Mouse (Mus musculus) small intestine, adult 2 months (tissue): ENCODE data around the gene Rasgrp4.

Experiments
- CTCF ChIP-seq: fragments of 200-500 bp; IDR thresholded peaks from 2 replicates; pipeline ENCODE4 v1.5.1; 2012; ENCODE audit warnings: low read depth, mild to moderate bottlenecking, control low read depth, inconsistent platforms, low read length, moderate library complexity, mixed read lengths; ENCODE audit not compliant: insufficient replicate concordance, insufficient read length; ENCODE audit errors: extremely low read depth
- POLR2A ChIP-seq: fragments of 200-500 bp; IDR thresholded peaks from 2 replicates; pipeline ENCODE4 v1.6.1; 2012; ENCODE audit warnings: low read depth, mild to moderate bottlenecking, control low read depth, inconsistent platforms, low read length, moderate library complexity

DNA sequence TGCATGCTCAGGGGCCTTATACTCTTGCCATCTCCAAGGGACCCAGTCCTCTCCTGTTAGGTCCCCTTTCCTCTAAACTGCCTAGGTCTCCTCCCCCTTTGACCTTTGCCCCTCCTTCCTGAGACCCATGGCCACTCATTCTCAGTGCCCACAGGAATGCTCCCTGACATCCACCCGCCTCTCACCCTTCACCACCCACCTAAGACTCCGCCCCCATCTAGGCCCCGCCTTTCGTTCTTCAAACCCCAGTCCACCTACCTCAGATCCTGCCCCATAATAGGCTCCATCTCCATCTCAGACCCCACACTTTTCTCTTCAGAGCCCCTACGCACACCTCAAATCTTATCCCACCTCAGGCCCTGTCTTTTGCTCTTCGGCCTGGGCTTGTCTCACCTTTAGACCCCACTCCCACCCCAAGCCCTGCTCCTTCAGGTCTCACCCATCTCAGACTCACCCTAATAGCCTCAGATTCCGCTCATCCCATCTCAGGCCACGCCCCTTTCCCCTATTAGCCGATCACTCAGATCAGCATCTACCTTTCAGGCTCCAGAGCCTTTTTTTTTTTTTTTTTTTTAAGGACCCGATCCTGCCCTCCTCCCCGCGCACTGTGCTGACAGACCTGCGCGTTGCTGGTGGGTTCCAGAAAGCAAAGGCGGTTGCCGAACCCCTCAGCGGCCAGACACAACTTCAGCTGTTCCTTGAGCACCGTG lies 16.4 kb upstream of the Rasgrp4 start:
- TF ChIP-seq POLR2A: no peak
- no peak for TF ChIP-seq CTCF
